In genomic region chr3:51923800-51924199, GRCm38 (mm10) we compare ENCODE assay signal across 12 mouse cellular contexts.
"Had no signal": no experiment of that assay in that cellular context is flagged by ENCODE, and none has a peak within 500 bp of the region (broad histone marks: within the 10 kb centered on the region; RNA-seq: fewer than 3 reads in every experiment).

No protein-coding gene starts in this region.

- H3K36me3 ChIP-seq: limb, embryonic 10.5 days; liver, embryonic 15.5 days had no signal

- DNase-seq: kidney, adult 8-10 months; kidney, postnatal 25 days; lung, adult 2 months; lung, postnatal 36 days; spleen, adult 18-20 months; thymus, adult 18-20 months; thymus, postnatal 14 days had no signal

- H3K4me2 ChIP-seq: liver, embryonic 11.5 days; liver, embryonic 15.5 days had no signal

- H3K9ac ChIP-seq: liver, embryonic 15.5 days had no signal

- H3K27ac ChIP-seq: left cerebral cortex, adult 2 months; limb, embryonic 10.5 days; liver, embryonic 15.5 days had no signal

- H3K27me3 ChIP-seq: liver, embryonic 15.5 days had no signal

- H3K4me1 ChIP-seq: liver, embryonic 15.5 days had no signal

- ATAC-seq: lung, postnatal 0 days had no signal

- H3K4me3 ChIP-seq: left cerebral cortex, adult 2 months; limb, embryonic 10.5 days; liver, embryonic 15.5 days had no signal

- H3K9me3 ChIP-seq: limb, embryonic 10.5 days; liver, embryonic 15.5 days had no signal
